Mouse (Mus musculus) midbrain, embryonic 14.5 days (tissue): ENCODE data around the gene Optn. TPM values are rescaled to one million over a fixed set of nuclear protein-coding genes. Genes with fewer than 3 reads are reported as not detected.

Experiments
- ATAC-seq: fragments of 200-750 bp; cut with Nextera tagmentation; 2 replicates; pipeline ENCODE4 v1.8.0; 2017; ENCODE audit warnings: moderate number of reproducible peaks, moderate library complexity; ENCODE audit not compliant: low FRiP score, low TSS enrichment
- DNase-seq: peaks from one replicate; pipeline ENCODE4 v3.0.0-alpha.2; 2015
- H3K27ac ChIP-seq: fragments of 300-500 bp; sonication (generic); replicated peaks from 2 replicates; pipeline ENCODE4 v1.5.1; 2014; ENCODE audit warnings: mild to moderate bottlenecking, low read depth, low read length, moderate library complexity
- H3K27me3 ChIP-seq: fragments of 300-500 bp; sonication (generic); 2 replicates; pipeline ENCODE4 v1.6.1; 2014; ENCODE audit warnings: low read length, control low read depth, mixed read lengths; ENCODE audit not compliant: control insufficient read depth, insufficient read depth
- H3K36me3 ChIP-seq: fragments of 300-500 bp; sonication (generic); 2 replicates; pipeline ENCODE4 v1.6.1; 2014; ENCODE audit warnings: low read length, control low read depth; ENCODE audit not compliant: control insufficient read depth, insufficient read depth
- H3K4me1 ChIP-seq: fragments of 300-500 bp; sonication (generic); 2 replicates; pipeline ENCODE4 v1.6.1; 2014; ENCODE audit warnings: mild to moderate bottlenecking, antibody characterized with exemption, low read length, control low read depth; ENCODE audit not compliant: control insufficient read depth, insufficient read depth
- H3K4me2 ChIP-seq: fragments of 300-500 bp; sonication (generic); 2 replicates; pipeline ENCODE4 v1.6.1; 2014; ENCODE audit warnings: mild to moderate bottlenecking, low read length, moderate library complexity
- H3K4me3 ChIP-seq: fragments of 300-500 bp; sonication (generic); replicated peaks from 2 replicates; pipeline ENCODE4 v1.5.1; 2014; ENCODE audit warnings: low read depth, low read length
- H3K9ac ChIP-seq: fragments of 300-500 bp; sonication (generic); replicated peaks from 2 replicates; pipeline ENCODE4 v1.6.1; 2014; ENCODE audit warnings: mild to moderate bottlenecking, low read length, moderate library complexity
- H3K9me3 ChIP-seq: fragments of 300-500 bp; sonication (generic); 2 replicates; pipeline ENCODE4 v1.6.1; 2016; ENCODE audit warnings: low read length, control low read depth, mixed read lengths; ENCODE audit not compliant: control insufficient read depth
- WGBS: fragments of 180-500 bp; shearing (Covaris S2); extraction: QIAGEN DNeasy Blood & Tissue Kit; methylation state at CpG from one replicate; pipeline ENCODE4 v1.1.7; 2014; 5-methylcytosine and 5-hydroxymethylcytosine counted together
- polyA plus RNA-seq: library from polyadenylated mRNA; unstranded; fragments of >200 nt; fragmentation: Nextera tagmentation; extraction: Ambion mirVana; gene quantifications from 2 replicates; pipeline ENCODE4 v1.2.1, GENCODE M21; 2014

Gene Optn
- polyA plus RNA-seq, 1 experiment from 2014 or later = 13.6 TPM

GRCm38 (mm10) chr2:5047016-5047415, 16.8 kb downstream of the Optn start:
- H3K9ac ChIP-seq = no peak overlapping the region
- no peaks in the 10 kb centered on the region for H3K27me3 ChIP-seq
- 0 out of 2 replicates have a peak, but pooled peaks cover 5% of the 10 kb centered on the region for H3K4me1 ChIP-seq
- ATAC-seq = no peak
- no peak overlapping the region for H3K4me2 ChIP-seq
- no peak overlapping the region for H3K27ac ChIP-seq
- no peak for DNase-seq
- H3K4me3 ChIP-seq = no peak overlapping the region
- no peaks in the 10 kb centered on the region for H3K9me3 ChIP-seq
- 80% methylated on average over 2 of the region's 2 CpGs for WGBS
- H3K36me3 ChIP-seq = no peaks in the 10 kb centered on the region

GRCm38 (mm10) chr2:5045269-5045965, 18.4 kb downstream of the Optn start:
- Histone ChIP-seq H3K9me3 (no peaks in the 10 kb centered on the region), H3K27ac (peak overlapping the region; percentile 55; the same call in 1 of the 2 replicates), H3K9ac (no peak overlapping the region), H3K4me2 (no peak overlapping the region; the same call in 1 of the 2 replicates), H3K36me3 (no peaks in the 10 kb centered on the region), H3K4me3 (no peak overlapping the region), H3K4me1 (0 out of 2 replicates have a peak, but pooled peaks cover 5% of the 10 kb centered on the region), H3K27me3 (no peaks in the 10 kb centered on the region)
- peak; percentile 61 for DNase-seq
- ATAC-seq = no peak
- 46% methylated on average over 13 of the region's 13 CpGs for WGBS

- DNase-seq (no peak), ATAC-seq (no peak)
- Histone ChIP-seq H3K4me1 (0 out of 2 replicates have a peak, but pooled peaks cover 5% of the 10 kb centered on the region), H3K9me3 (no peaks in the 10 kb centered on the region), H3K9ac (no peak overlapping the region), H3K36me3 (no peaks in the 10 kb centered on the region), H3K27ac (no peak overlapping the region), H3K4me3 (no peak overlapping the region), H3K27me3 (no peaks in the 10 kb centered on the region), H3K4me2 (no peak overlapping the region)
- 62% methylated on average over 3 of the region's 3 CpGs for WGBS
Observed at GRCm38 (mm10) chr2:5044321-5044720, 19.5 kb downstream of the Optn start.

GRCm38 (mm10) chr2:5043476-5043761, 20.4 kb downstream of the Optn start:
- Histone ChIP-seq H3K9me3 (no peaks in the 10 kb centered on the region), H3K27me3 (no peaks in the 10 kb centered on the region), H3K27ac (no peak overlapping the region), H3K4me2 (no peak overlapping the region), H3K4me1 (0 out of 2 replicates have a peak, but pooled peaks cover 5% of the 10 kb centered on the region), H3K36me3 (no peaks in the 10 kb centered on the region), H3K9ac (no peak overlapping the region), H3K4me3 (no peak overlapping the region)
- ATAC-seq (no peak), DNase-seq (no peak)
- 93% methylated on average over 2 of the region's 2 CpGs for WGBS

DNA sequence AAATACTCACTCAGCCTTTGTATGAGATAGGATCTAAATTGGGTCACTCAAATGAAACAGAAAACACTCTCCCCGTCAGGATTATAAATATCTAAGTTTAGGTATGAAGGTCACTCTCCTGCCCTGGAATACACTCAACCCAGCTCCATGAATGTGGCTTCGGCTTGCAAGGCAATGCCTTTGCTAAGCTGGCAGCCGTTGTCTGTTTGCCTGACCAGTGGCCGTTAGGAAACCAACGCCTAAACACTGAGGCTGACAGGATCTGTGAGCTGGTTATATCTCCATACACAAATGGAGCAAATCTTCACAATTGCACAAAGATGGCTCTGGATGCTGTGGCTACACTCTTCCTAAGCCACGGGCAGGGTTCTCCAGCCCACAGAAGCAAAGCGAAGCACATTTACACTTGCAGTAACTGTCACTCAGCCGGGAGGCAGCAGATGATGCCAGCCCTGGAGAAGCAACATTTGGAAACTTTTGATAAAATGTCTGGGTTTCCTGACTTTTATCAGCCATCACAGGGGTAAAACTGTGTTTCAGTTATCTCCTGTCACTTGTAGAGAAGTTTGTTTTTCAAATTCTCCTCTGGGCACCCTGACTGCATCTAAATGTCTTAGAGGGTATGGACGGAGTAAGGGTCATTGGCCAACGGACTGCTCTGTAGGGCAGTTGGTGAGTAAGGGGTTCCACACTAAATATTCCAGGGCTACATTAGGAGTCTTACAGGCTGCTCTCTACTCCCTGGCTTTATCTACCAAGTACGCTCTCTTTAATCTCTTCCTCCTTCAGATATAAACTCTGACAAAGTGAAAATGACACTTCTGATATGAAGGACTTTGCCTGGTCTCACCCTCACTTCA, 21.0 kb downstream of the Optn start:
- Histone ChIP-seq H3K4me3 (no peak overlapping the region), H3K9me3 (no peaks in the 10 kb centered on the region), H3K27me3 (no peaks in the 10 kb centered on the region), H3K27ac (no peak overlapping the region), H3K36me3 (no peaks in the 10 kb centered on the region), H3K4me1 (0 out of 2 replicates have a peak, but pooled peaks cover 5% of the 10 kb centered on the region), H3K9ac (no peak overlapping the region), H3K4me2 (no peak overlapping the region)
- DNase-seq (no peak), ATAC-seq (no peak)
- WGBS = 83% methylated on average over 11 of the region's 11 CpGs

- 93% methylated on average over 5 of the region's 5 CpGs for WGBS
- DNase-seq = no peak
Observed at GRCm38 (mm10) chr2:5041854-5042253, 22.0 kb downstream of the Optn start.

GRCm38 (mm10) chr2:5040281-5041161, 23.3 kb downstream of the Optn start:
- Histone ChIP-seq H3K36me3 (no peaks in the 10 kb centered on the region), H3K27ac (no peak overlapping the region), H3K4me1 (0 out of 2 replicates have a peak, but pooled peaks cover 5% of the 10 kb centered on the region), H3K4me3 (no peak overlapping the region), H3K9me3 (no peaks in the 10 kb centered on the region), H3K4me2 (no peak overlapping the region), H3K9ac (no peak overlapping the region), H3K27me3 (no peaks in the 10 kb centered on the region)
- ATAC-seq (no peak), DNase-seq (no peak)
- WGBS = 92% methylated on average over 12 of the region's 12 CpGs

More at GRCm38 (mm10) chr2:5041854-5042253, 22.0 kb downstream of the Optn start:
- H3K27me3 ChIP-seq = no peaks in the 10 kb centered on the region
- H3K27ac ChIP-seq = no peak overlapping the region
- no peaks in the 10 kb centered on the region for H3K9me3 ChIP-seq
- no peak for ATAC-seq
- 0 out of 2 replicates have a peak, but pooled peaks cover 5% of the 10 kb centered on the region for H3K4me1 ChIP-seq
- H3K9ac ChIP-seq = no peak overlapping the region
- no peak overlapping the region for H3K4me2 ChIP-seq
- H3K36me3 ChIP-seq = no peaks in the 10 kb centered on the region
- H3K4me3 ChIP-seq = no peak overlapping the region

DNA sequence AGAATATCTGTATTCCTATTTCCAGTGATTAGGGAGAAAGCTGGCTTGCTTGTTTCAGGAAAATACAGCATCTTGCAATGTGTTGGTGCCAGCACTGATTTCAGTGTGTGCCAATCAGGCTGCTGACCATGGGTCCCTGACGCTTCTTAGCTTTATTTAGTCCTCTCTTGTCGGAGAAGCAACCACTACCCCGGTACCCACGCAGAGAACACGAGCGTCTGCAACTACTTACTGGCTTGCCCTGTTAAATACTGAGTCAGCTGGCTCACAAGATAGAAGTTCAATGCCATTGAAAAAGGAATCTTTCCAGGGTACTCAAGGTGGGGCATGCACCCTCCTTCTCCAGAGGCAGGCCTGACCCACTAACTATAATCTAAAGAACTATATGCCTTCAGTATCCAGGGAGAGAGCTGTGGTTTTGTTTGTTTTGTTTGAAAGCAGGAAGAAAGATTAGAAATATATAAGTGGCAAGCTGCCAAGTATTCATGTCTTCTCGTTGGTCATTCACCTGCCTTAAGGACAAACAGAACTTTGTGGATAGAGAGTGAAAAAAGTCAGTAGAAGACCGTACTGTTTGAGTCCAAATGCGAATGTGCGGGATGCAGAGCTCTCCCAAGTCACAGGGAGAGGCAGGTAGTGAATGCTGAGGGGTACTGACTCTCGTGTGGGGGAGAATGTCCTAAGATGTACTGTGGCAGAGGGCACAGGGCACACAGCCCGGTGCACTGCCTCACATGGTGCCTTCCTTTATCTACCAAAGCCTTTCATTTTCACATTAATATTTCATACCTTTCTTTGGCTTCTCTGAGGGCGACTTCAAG, 24.3 kb downstream of the Optn start:
- Histone ChIP-seq H3K4me2 (no peak overlapping the region), H3K27me3 (no peaks in the 10 kb centered on the region), H3K9ac (no peak overlapping the region), H3K36me3 (no peaks in the 10 kb centered on the region), H3K9me3 (no peaks in the 10 kb centered on the region), H3K4me1 (no peaks in the 10 kb centered on the region), H3K27ac (no peak overlapping the region), H3K4me3 (no peak overlapping the region)
- ATAC-seq (no peak), DNase-seq (no peak)
- 78% methylated on average over 13 of the region's 13 CpGs for WGBS
